Mouse (Mus musculus): ENCODE data around the gene Heatr6.

Gene Heatr6

DNA sequence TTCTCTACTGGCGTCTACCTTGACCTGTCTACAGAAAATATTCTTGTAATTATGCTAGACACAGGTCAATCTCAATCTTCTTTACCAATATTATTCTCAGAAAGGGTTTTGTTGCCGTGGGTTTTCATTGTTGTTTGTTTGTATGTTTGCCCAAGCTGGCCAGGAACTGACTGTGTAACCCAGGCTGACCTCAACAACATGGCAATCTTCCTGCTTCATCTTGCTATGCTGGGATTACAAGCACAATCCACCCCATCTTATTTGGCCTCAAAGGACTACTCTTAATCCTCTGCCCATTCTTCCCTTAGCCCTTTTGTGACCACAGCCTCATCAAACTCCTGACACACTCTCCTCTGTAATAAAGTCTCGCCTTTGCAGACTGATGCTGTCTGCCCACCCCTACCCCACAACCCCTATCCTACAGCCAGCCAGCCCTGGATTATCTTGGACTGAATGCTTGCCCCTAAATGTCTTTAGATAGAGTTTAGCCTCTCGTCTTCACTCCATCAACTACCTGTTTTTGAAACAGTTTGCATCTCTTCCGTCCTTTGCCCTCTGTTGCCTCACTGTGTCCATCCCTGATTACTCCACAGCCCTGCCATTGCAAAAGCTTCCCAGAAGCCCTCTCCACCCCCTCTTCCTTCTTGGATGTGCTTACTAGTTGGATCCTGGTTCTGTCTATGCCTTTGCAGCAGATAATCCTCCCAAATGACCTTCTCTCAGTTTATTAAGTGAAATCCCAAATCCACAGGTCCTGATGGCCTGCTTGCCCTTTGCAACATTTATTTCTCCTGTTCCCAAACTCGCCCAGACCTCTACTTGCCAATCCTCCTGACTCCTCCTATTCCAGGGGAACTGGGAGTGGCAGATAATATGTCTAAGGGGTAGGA lies 5.9 kb upstream of the Heatr6 start:
- no peak for DNase-seq (ENCODE audit: low spot score in 2 of 2)

DNA sequence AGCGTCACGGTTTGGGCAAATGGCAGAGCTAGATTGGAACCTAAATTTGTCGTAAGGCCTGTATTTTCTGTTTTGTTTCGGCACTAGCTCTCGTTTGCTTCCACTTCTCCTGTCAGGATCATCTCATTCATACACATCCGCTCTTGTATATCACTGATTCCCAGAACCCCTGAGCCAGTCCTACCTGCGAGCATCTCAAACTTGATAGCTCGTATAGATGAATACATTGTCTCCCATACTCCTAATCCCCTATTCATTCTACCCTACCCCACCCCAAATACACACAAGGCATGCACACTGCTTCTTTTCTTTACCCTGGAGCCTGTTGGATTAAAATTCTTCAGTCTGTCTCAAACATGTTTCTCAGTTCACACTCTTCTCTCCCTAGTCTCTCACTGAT lies 731 bp downstream of the Heatr6 start:
- no peak for DNase-seq (ENCODE audit: low spot score in 2 of 2)

DNA sequence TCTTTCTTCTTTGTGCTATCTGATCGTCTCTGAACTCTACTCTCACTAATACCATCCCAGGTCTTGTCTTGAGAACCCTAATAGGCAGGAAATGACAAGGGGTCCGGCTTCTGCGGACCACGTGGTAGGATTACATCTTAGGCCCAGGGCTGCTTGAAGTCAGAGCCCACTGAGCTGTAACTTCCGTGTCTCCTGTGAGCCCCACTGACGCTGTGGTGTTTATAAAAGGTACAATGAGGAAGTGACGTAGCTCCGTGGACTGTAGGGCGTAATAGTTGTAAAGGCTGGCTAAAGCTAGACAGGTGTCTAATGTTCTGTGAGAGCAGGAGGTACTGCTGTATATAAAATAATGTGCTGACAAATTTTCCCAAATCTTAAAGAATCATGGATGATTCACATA lies 13.8 kb downstream of the Heatr6 start:
- DNase-seq (ENCODE audit: low spot score in 2 of 2) = no peak

DNA sequence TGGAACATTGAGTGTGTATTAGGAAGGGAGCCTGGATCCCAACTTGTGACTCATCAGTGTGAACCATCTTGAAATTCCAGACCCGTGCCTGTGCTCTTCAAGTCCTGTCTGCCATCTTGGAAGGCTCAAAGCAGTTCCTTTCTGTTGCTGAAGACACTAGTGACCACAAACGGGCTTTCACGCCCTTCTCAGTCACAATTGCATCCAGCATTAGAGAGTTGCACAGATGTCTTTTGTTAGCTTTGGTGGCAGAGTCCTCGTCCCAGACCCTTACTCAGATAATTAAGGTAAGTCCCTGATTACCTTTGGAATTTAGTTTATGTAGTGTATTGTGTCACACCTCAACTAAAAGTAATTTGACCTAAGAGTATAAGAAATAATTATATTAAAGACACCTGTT lies 15.5 kb downstream of the Heatr6 start:
- no peak for DNase-seq (ENCODE audit: low spot score in 2 of 2)

DNA sequence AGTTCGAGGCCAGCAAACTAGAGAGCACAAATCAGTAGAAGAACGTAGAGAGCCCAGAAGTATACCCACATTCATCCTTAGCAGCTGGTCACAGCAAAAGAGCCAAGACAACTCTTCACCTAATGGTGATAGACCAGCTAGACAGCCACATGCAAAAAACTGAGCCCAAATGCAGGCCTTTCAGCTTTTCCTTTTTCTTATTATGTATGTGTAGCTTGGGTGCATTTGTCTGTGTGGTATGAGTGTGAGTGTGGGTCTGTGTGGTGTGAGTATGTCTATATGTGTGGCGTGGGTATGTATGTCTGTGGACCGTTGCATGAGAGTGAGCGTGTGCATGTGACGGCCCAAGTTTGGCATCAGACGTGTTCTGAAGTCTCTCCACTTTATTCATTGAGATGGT lies 17.5 kb downstream of the Heatr6 start:
- no peak for DNase-seq (ENCODE audit: low spot score in 2 of 2)

DNA sequence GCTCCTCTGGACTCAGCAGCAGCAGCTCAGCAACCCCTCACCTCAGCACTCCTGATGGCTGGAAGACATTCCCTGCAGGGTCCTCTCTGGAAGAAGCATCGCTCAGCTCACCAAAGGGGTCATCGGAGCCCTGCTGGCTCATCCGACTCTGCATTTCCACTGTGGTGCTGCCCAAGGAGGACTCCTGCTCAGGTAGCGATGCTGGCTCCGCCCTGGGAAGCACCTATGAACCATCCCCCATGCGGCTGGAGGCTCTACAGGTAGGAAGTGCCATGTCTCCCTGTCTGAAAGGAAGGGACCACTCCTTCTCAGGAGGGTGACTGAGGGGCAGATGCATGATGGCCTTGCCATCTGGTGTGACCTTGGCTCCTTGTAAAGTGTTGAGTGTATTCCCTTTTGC lies 18.8 kb downstream of the Heatr6 start:
- no peak for DNase-seq (ENCODE audit: low spot score in 2 of 2)

DNA sequence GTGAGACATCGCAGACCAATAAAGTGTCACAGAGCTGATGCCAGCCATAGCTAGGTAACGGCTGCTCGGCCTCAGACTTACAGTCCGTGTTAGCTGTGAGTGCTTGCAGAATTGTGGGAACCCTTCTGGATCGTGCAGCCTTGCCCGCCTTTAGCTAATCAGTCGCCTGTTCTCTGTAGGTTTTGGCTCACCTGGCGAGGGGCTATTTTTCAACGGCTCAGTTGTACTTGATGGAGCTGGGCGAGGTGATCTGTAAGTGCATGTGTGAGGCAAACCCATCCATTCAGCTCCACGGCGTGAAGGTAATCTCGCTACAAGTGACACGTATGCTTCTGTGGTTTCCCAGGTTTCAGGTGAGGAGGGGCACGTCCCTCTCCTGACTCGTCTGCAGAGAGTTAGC lies 20.2 kb downstream of the Heatr6 start:
- no peak for DNase-seq (ENCODE audit: low spot score in 2 of 2)

DNA sequence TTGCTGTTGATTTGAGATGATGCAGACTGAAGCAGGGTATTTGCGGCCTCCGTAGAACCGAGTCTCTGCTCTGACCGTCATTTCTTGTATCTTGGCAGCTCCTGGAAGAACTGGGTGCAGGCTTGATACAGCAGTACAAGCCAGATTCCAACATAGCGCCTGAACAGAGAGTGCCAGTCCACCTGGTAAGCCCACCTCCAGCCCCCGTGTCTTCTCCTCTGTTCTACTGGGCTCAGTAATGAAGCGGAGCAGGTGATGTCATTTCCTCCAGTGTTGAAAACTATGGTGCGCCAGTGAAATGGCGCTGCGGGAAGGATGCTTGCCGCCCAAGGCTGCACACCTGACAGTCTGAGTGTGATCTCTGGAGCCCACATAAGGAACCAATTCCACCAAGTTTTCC lies 20.8 kb downstream of the Heatr6 start:
- DNase-seq (ENCODE audit: low spot score in 2 of 2) = no peak

DNA sequence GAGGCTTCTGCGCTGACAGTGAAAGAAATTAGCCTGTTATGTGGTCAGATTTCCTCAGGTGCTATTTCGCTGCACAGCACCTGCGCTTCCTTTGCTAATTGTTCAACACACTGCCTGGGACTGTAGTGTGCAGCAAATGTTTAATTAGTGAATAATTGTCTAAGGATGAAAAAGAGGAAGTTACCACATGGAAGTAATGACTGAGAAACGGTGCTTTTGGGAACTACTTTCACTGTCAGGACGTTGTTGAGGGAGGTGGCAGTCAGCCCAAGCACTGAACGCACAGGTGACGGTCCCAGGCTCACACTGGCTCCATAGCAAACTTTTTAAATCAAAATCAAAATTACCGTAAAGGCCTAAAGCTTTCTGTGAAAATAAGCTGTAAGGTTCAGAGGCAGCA lies 23.3 kb downstream of the Heatr6 start:
- no peak for DNase-seq (ENCODE audit: low spot score in 2 of 2)

DNA sequence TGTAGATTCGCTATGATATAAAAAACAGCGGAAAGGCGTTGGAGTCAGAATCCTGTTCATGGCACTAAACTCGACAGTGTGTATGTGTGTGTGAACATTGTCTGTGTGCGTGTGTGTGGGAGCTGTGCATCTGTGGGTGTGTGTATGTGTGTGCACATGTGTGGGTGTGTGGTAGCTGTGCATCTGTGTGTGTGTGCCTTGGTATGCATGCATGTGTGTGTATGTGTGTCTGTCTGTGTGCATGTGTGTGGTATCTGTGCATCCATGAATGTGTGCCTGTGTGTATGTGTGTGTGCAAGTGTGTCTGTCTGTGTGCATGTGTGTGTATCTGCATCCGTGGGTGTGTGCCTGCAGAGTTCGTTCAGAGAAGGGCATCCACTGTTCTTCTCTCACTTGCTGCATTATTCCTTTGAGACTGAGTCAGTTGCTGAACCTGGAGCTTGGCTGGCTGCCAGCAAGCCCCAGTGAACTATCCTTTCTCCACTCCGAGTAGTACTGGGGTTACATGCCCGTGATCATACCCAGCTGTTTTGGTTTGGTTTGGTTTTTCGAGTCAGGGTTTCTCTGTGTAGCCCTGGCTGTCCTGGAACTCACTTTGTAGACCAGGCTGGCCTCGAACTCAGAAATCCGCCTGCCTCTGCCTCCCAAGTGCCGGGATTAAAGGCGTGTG lies 30.6 kb downstream of the Heatr6 start:
- DNase-seq (ENCODE audit: low spot score in 2 of 2) = no peak

DNA sequence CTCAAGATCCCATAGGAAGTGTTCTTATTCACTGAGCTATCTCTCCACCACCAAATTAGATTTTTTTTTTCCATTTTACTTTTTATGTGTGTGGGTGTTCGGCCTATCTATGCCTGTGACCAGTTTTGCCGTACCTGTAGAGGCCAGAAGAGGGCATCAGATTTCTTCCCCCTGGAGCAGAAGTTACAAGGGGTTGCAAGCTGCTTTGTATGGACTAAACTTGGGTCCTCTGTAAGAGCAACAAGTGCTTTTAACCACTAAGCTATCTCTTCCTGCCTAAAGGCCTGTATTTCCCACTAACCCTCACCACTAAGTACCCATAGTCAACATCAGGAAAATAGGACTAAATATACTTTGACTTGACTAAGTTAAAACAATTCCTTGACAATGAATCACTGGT lies 31.2 kb downstream of the Heatr6 start:
- DNase-seq (ENCODE audit: low spot score in 2 of 2) = no peak

DNA sequence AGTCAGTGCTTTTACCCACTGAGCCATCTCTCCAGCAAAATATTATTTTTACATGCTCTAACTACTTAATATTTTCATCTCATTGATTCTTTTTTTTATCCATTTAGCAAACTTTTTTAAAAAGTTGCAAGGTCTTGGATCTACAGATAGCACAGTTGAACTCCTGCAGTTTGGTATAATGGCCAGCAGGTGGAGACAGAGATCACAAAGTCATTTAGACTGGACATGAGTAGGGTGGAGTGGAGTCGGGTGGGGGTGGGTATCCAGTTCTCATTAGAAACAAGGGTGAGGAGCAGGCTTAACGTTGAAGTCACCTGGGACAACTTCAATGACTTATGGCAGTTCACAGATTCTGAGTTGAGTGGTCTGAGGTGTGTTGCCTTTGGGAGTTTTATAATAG lies 31.9 kb downstream of the Heatr6 start:
- DNase-seq (ENCODE audit: low spot score in 2 of 2) = peak; percentile 69 to 80

DNA sequence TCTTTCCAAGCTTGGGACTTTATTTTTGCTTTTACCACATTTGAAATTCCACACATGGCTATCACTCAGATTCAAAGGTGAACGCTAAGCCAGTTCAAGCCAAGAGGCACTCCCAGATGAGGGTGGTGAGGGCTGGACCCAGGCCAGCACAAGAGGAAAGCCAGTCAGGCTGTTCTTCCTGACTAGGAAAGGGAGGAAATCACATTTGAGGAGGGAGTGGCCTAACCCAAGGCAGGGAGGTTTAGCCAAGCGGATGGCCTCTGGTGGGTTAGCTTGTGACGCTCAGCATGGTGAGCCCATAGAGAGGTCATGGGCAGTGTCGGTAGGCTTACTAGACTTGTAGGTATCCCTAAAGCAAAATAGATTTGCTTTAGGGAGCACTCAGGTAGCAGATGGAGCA lies 33.3 kb downstream of the Heatr6 start:
- DNase-seq (ENCODE audit: low spot score in 2 of 2) = no peak

DNA sequence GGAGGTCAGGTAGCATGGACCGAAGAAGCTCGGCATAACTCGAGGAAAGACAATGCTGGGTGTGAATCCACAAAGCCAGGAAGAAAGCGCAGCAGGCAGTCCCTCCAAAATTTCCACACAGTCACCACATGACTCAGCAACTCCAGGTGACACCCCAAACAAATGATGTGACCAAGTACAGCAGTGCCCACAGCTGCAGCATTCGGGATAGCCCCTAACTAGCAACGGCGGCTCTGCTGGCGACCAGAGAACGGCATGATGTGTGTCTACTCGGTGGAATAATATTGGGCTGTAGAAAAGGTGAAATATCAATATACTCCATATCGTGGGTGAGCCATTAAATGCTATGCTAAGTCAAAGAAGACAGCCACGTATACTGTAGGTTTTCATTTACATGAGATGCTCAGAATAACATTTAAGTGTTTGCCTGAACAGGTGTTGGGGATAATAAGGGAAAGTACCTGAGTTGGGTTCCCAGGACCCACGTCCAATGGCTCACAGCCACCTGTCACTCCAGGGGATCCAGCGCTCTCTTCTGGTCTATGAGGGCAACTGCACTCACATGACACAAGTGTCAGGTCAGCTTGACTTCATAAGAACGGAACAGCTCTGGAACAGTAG lies 34.0 kb downstream of the Heatr6 start:
- no peak for DNase-seq (ENCODE audit: low spot score in 2 of 2)

DNA sequence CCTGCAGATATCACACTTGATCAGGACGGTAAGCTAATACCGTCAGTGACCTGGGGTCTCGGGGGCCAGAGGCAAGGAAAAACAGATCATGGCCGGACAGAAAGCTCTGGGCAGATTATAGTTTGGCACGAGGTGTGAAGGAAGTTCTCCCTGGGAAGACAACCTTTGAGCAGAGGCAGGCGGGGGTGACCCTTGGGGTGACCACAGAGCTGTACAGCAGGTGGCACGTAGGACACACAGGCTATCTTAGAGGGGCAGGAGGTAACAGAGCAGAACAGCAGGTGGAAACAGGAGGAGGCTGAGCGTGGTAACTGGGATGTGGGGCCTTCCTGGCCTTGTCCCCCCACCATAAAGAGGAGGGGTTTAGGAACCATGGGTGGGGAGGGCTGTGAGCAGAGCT lies 34.8 kb downstream of the Heatr6 start:
- DNase-seq (ENCODE audit: low spot score in 2 of 2) = no peak

DNA sequence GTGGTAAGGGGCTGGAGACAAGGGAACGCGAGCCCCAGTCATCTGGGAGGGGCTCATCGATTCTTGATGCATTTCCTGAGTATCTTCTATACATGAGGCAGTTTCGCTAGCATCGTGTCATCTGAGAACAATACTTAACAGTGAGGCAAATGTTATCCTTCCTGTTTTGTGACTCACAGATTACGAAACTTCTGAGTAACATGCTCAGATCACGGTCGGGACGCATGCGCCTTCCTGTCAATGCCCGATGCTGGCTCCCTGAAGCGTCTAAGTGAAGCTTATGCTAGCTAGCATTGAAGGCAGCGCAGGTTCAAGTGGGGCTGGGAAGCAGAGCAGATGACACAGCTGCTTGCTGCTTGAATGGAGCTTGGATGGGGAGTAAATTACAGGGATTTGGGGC lies 35.8 kb downstream of the Heatr6 start:
- DNase-seq (ENCODE audit: low spot score in 2 of 2) = no peak

DNA sequence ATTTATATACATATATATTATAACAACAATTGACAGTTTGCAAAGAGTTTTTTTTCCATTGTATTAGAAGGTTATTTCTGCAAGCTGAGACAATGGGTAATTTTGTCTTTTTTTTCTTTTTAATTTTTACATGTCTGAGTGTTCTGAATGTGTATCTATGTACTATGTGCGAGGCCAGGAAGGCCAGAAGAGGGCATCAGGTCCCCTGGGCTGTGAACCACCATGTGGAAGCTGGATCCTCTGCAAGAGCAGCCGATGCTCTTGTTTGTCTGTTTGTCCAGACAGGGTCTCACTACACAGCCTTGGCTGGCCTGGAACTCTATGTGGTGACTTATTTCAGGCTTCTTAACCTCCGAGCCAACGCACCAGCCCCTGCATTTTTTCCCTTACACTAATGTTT lies 37.6 kb downstream of the Heatr6 start:
- DNase-seq (ENCODE audit: low spot score in 2 of 2) = no peak

DNA sequence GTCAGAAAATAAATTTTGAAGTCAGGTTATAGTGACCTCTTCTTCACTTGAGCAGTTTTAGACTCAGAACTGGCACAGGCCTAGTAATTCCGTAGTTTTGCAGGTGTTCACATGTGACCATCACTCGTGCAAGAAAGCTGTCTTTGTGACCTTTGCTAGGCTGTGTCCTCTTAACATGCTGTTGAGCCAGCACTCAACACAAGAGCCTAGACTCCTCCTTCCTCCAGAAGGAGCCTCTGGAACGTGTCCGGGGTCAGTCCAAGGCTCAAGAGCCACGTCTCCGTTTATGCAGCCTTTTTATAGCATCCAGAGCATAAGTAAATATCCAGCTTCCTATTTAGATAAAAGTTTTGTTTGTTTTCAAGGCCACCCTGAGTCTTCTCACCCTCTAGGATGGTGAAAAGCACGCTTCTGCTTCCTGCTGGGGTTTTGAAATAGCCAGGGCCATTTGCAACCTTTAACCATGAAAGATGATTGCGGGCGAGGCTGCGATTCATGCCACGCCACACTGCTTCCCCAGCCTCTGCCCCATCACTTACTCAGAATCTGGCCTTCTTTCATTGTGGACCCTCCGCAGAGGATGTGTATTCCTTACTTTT lies 38.9 kb downstream of the Heatr6 start:
- DNase-seq (ENCODE audit: low spot score in 2 of 2) = no peak

DNA sequence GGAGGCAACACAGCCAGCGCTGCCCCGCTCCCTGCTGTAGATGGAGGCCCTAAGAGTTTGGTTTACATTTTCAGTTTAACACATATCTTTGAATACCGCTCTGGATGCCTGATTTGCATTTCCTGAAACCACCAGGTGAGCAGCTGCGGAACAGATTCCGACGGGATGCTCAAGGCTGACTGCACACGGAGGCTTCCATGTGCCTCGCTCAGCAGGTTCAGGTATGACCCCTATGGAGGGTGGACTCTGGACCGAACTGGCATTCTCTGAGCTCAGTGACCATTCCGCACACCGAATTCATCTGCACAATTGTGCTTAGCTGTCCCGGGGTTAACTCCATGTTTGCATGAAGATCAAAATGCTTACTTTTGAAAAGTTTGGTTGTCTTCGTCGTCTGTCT lies 39.8 kb downstream of the Heatr6 start:
- DNase-seq (ENCODE audit: low spot score in 2 of 2) = no peak

DNA sequence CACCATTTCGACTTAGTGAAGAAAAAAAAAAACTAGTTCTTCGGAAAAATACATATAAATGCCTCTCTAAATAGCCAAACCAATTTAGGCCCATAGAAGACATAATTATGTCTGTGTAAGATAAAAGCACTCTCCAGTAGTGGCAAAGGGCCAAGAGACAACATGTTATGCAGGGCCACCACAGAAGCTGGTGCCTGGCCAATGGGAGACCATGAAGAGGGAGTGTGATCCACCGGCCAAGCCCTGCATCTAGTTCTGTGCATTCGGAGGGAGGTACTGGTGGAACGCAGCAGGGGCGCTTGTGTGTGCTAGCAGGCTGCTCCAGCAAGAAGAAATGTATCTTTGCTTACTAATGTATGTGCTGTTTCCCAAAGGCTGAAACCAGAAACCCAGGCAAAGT lies 42.6 kb downstream of the Heatr6 start:
- peak; percentile 72 to 75 for DNase-seq (ENCODE audit: low spot score in 2 of 2)

DNA sequence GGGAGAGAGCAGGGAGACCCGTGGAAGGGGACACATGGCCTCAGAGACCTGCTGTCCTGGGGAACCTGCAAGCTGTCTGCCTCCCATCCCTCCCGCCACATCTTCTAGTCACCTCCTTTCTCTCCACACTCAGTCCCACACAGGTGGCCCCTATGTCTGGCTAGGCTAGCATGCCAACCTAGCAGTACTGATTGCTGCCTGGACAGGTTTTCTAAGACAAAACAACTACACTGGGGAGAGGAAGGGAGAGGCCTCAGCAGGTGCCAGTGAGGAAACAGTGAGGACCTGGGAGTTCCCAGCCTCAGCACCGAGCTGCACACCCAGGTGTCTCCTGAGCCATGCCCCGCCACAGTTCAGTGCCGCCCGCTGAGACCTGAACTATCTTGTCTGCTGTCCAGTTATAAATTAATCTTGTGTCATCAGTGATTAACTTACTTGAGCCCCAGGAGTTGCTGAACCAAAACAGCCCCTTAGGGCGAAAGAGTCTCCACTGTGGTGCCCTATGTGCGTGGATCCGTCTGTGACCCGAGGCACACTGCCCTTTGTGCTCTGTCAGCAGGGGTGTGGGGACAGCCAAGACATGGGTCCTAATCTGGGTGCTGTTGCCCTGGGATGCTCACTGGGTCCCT lies 43.6 kb downstream of the Heatr6 start:
- DNase-seq (ENCODE audit: low spot score in 2 of 2) = no peak

DNA sequence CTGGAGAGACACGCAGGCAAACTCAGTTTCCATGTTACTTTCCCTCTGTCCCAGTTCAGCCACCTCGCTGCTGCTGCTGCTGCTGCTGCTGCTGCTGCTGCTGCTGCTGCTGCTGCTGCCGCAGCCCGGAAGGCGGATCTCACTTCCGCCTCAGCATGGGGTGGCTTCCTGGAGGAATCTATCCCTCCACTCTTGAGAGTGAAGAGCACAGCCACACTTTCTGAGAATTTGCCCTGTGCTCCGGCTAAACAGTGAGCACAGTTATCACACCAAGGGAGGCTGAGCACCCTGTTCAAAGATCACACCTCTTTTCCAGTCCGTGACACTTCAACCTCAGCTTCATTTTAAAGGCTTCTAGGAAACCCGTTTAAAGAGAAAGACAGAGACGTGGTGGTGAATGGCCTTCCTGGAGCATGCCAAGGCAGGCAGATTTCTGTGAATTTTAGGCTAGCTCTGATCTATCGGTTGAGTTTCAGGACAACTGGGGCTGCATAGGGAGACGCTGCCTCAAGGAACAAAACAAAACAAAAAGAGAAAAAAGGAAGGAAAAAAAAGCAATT lies 46.5 kb downstream of the Heatr6 start:
- DNase-seq (ENCODE audit: low spot score in 2 of 2) = no peak
